Mouse (Mus musculus): ENCODE data around the gene Mmp14. TPM values are rescaled to one million over a fixed set of nuclear protein-coding genes. Genes with fewer than 3 reads are reported as not detected.

Gene Mmp14
- total RNA-seq, 2 experiments from 2014 or later = 16.5 to 23.6 TPM

DNA sequence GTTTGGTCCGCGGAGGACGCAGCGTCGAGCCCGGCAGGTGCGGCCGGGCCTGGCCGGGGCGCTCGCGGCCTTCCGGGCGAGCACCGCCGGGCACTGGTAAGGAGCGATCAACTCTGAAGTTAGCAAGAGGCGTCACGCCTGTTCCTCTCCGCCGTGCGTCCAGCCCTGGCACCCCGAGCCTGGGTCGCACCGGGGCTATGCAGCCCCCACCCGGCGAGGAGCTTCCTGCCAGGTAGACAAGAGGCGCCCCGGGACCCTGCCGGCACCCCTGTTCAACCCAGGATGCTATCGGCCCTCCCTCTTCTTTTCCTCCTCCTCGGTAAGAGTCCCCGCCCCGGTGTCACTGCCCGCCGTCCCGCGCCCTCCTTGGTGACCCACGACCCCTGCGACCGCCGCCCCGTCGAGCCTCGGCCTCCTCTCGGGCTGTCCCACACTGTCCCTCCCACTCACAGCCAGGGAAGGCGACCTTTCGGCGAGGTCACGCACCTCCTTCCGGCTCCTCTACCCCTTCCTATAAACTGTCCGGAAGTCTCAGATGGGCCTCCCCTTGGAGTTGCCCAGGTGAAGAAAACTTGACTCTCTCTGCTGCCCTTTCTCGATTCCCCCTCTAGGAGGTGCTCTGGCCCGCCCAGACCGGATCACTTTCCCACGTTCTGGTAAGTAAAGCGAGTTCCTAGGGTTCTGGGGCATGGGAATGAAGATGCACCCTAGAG is 33.0 kb downstream of the Mmp14 start:
- DNase-seq (ENCODE audit: low spot score) = peak; percentile 60
- intact Hi-C loops (cut with DNase I) = loop anchor here (5.0 kb wide), 1 partner anchor 53 kb away; the partner anchor contains the start of gene Prmt5

- intact Hi-C loops (cut with DNase I) = no loop called here
Observed at GRCm38 (mm10) chr14:54471467-54471866, 40.1 kb downstream of the Mmp14 start.

GRCm38 (mm10) chr14:54472671-54473070 is 41.3 kb downstream of the Mmp14 start:
- no peak for DNase-seq (ENCODE audit: low spot score)
- intact Hi-C loops (cut with DNase I) = no loop called here

More at GRCm38 (mm10) chr14:54471467-54471866, 40.1 kb downstream of the Mmp14 start:
- no peak for DNase-seq (ENCODE audit: low spot score)

GRCm38 (mm10) chr14:54474744-54475143 is 43.3 kb downstream of the Mmp14 start:
- no peak for DNase-seq (ENCODE audit: low spot score)
- intact Hi-C loops (cut with DNase I) = no loop called here

- no peak for DNase-seq (ENCODE audit: low spot score)
- intact Hi-C loops (cut with DNase I) = no loop called here
Observed at GRCm38 (mm10) chr14:54475941-54476844, 44.8 kb downstream of the Mmp14 start, which contains the start of gene Rem2. Gene Rem2 (plus strand): TSS chr14:54476100.

GRCm38 (mm10) chr14:54477172-54477909 is 45.9 kb downstream of the Mmp14 start:
- intact Hi-C loops (cut with DNase I) = no loop called here
- DNase-seq (ENCODE audit: low spot score) = no peak

- DNase-seq (ENCODE audit: low spot score) = no peak
- intact Hi-C loops (cut with DNase I) = no loop called here
Observed at GRCm38 (mm10) chr14:54479451-54479920, 48.1 kb downstream of the Mmp14 start.

DNA sequence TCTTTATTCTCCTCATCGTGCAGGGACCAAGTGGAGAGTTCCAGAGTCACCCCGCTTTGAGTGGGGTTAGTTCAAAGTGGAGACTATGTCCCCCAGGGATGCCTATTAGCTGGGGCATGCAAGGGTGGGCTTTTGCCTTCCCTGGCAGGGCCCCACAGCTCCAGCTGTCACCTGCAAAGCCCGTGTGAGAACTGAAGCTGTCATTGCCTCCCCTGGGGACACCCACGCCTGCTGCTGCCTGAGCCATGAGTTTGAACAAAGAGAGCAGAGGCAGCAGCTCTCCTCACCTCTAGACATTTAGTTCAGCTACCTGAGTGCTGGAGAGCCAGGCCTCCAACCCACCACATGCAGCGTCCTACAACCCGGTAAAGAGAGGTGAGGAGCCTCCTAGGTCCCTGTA is 49.3 kb downstream of the Mmp14 start:
- intact Hi-C loops (cut with DNase I) = no loop called here
- no peak for DNase-seq (ENCODE audit: low spot score)

- intact Hi-C loops (cut with DNase I) = no loop called here
- no peak for DNase-seq (ENCODE audit: low spot score)
Observed at GRCm38 (mm10) chr14:54481402-54481801, 50.0 kb downstream of the Mmp14 start.

- intact Hi-C loops (cut with DNase I) = no loop called here
- no peak for DNase-seq (ENCODE audit: low spot score)
Observed at GRCm38 (mm10) chr14:54482498-54482897, 51.1 kb downstream of the Mmp14 start.

DNA sequence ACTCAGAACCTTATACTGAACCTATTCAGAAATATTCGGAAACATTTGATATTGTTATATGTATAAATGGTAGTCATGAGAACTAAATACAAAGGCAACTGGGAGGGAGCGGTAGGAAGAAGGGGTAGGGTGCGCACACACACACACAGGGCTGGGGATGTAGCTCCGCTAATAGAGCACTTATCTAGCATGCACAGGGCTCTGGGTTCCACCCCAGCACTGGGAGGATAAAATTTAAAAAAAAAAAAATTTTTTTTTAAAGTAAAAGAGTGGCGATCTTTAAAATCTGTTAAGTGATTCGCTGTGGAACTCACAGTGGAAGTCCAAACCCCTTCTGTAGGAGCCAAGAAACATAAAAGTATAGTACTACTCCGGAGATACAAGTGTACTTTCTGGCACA is 54.5 kb downstream of the Mmp14 start:
- DNase-seq (ENCODE audit: low spot score) = no peak
- intact Hi-C loops (cut with DNase I) = no loop called here

DNA sequence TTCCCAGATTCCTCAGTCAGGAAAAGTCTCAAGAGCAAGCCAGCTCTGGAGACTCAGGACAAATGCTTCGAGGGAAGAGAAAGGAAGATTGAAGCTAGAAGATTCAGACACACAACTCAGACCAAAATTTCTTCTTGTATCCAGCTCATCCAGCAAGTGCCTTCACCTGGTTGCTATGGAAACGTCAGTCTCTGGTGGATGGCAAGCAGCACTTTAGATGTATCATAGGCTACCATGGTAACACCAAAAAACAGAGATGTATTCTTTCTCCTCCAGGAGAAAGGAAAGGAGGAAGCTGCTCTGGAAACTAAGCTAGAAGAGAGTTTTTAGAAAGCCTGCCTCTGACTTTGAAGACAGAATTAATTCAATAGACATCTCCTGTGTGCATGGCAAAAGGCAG is 56.3 kb downstream of the Mmp14 start:
- DNase-seq (ENCODE audit: low spot score) = no peak
- intact Hi-C loops (cut with DNase I) = no loop called here

GRCm38 (mm10) chr14:54488350-54488749 is 56.9 kb downstream of the Mmp14 start:
- intact Hi-C loops (cut with DNase I) = no loop called here
- no peak for DNase-seq (ENCODE audit: low spot score)

DNA sequence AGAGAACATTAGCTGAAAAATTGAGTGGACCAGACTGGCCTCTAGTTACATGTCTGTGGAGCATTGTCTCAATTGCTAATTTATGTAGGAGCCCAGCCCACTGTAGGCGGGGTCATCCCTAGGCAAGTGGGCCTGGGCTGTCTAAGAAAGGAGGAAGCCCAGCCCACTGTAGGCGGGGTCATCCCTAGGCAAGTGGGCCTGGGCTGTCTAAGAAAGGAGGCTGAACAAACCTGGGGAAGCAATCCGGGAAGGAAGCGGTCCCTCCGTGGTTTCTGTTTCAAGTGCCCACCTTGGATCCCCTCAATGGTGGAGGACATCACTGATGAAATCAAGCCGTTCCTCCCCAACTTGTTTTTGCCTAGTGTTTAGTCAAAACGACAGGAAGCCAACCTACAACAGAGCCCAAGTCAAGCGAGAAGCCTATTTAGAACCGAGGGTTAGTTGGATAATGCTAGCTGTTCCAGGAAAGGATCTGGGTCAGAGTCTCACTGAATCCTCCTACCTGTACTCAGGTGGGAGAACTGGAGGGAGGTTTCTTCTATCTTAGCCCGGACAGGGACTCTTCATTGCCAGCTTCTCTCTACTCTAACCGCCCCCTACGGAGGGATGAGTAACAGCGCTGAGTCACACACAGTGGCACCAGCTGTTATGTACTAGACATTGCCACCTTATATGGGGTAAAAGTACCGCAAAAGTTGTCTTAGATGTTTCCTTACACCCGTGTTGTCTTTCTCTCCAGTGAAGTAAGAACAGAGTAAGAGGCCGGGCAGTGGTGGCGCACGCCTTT is 61.1 kb downstream of the Mmp14 start:
- intact Hi-C loops (cut with DNase I) = loop anchor here (10.0 kb wide), 1 partner anchor 428 kb away; no protein-coding TSS in a partner anchor
- DNase-seq (ENCODE audit: low spot score) = no peak

- intact Hi-C loops (cut with DNase I) = loop anchor here (10.0 kb wide), 1 partner anchor 428 kb away; no protein-coding TSS in a partner anchor
- no peak for DNase-seq (ENCODE audit: low spot score)
Observed at GRCm38 (mm10) chr14:54493236-54493635, 61.8 kb downstream of the Mmp14 start.

GRCm38 (mm10) chr14:54494234-54494633 is 62.8 kb downstream of the Mmp14 start:
- intact Hi-C loops (cut with DNase I) = loop anchor here (1.0 to 10.0 kb wide), 2 partner anchors 266 to 429 kb away; no protein-coding TSS in a partner anchor
- DNase-seq (ENCODE audit: low spot score) = no peak

All from heart, postnatal 25 days (tissue).